Mouse (Mus musculus): ENCODE data around the gene Cdc42bpg. TPM values are rescaled to one million over a fixed set of nuclear protein-coding genes. Genes with fewer than 3 reads are reported as not detected.
"Not testable (repeated sequence)": the region's sequence is repeated elsewhere in the genome, so short reads cannot be mapped to it uniquely, and the experiment has no call there.

Cdc42bpg gene
- total RNA-seq, 2 experiments from 2014 or later = 6.9 to 7.7 TPM

DNA sequence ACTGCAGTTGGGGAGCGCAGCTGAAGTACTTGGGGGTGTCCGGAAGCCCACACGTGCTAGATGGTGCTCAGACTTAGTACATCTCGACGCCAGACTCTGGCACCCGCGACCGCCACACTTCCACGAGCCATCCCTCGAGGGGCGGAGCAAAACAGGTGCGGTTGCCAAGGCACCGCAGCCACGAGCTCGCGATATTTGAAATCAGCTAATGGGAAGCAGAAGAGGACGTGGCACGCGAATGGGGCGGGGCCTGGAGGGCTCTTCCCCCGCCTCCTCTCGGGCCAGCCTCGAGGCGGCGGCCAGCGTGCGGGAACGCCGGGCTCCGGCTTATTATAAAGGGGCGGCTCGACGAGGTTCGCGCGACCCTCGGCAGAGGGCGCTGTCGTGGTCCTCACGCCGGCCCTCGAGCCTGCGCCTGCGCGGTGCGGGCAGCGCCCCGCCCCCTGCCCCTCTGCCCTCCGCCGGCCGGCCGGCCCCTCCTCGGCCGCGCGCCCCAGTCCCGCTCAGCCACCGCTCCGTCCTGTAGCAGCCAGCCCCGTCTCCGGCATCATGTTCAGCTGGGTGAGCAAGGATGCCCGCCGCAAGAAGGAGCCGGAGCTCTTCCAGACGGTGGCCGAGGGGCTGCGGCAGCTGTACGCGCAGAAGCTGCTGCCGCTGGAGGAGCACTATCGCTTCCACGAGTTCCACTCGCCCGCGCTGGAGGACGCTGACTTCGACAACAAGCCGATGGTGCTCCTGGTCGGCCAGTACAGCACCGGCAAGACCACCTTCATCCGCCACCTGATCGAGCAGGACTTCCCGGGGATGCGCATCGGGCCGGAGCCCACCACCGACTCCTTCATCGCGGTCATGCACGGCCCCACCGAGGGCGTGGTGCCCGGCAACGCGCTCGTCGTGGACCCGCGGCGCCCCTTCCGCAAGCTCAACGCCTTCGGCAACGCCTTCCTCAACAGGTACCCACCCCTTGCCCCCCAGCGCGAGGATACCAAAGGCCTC, 29.5 kb upstream of the Cdc42bpg start, which contains the start of gene Ehd1:
Gene Ehd1 (plus strand): TSS at position 300 of the 996 bp plus-strand sequence.
- peak; percentile 96 to 97 for DNase-seq (ENCODE audit: low spot score in 2 of 2)

DNA sequence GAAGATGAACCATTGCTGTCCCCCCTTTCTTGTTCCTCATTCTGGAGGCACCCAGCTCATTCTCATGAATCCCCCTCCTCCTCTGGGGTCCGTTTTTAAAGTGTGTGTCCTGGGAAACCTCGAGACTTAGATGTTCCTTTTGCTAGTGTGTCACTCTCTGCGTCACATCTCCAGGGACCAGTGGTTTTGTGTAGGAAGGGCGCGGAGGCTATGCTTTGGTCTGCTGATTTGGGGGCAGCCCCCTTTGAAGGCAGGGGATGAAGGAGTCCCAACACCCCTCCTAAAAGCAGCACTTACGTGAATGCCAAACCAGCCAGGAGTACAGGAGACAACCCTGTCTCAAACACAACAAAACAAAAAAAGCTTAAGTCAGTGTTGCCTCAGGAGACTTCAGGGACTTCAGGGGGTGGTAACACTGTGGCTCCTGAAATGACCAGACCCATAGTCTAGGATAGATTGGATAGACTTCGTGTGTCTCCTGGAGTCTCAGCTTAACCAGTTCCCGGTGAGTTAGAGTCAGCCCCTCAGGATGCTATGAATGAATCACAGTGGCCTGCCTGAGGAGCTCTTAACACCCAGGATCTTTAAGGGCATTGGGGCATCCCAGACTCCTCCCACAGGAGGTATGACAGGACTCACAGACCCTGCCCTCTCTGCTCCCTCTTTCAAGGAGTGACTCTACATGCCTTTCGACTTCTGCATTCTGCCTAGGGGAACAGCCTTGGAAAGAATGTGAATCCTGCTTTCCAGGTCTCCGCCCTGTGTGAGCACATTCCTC, 28.4 kb upstream of the Cdc42bpg start:
- DNase-seq (ENCODE audit: low spot score in 2 of 2) = peak in 1 of 2 experiments; percentile 73

DNA sequence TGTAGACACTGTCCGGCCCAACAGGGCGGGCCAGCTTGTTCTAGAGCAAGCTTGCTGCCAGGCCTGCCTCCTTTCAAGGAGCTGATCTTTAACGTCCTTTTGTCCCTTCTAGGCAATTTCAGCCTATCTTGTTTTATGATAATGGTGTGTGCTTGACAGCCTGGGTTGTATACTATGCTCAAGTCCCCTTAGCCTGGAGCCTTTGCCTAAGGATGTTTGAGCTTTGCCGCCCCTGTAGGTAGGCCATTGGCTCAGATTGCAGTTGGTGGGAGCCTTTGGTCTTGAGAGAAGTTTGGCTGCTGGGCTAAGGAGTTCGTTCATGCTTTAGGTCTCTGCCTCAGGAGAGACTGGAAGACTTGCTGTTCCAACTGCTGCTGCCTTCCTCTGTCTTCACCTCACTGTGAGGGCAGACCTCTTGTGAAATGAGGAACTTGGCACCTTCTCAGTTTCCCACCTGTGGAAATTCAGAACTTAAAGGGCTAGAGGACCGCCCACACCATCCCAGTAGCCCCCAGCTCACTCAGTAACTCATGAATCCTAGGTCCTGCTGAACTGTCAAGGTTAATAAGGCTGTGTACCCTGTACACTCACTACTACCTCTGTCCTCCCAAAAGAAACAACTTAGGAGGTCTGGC, 27.7 kb upstream of the Cdc42bpg start:
- DNase-seq (ENCODE audit: low spot score in 2 of 2) = no peak

DNA sequence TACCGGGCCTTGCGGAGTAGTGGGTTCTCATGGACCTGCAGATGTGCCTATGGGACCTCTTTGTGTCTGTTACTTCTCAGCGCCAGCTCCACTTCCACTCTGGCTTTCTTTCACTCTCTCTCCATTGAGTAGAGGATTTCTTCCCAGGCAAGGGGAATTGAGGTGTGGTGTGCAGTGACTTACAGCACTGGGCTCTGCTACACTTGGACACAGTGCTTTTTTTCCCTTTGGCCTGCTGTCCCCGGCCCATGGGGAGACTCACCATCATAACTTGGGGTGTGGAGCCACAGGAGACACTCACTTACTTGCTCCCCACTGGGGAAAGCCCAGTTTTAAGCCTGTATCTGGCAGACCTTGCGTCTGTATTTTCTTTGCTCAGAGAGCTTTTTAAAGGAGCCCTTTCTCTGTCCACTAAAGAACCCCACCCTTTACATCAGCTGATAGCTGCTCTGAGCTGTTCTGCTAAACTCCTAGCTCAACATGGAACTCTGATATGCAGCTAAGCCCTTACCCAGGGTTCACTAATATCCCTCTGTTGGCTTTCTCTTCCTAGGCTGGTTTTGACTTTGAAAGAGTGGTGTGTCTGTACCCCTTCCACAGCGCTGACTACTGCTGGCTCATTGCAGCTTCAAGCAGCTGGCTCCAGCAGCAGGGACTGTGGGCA, 26.6 kb upstream of the Cdc42bpg start:
- no peak for DNase-seq (ENCODE audit: low spot score in 2 of 2)

DNA sequence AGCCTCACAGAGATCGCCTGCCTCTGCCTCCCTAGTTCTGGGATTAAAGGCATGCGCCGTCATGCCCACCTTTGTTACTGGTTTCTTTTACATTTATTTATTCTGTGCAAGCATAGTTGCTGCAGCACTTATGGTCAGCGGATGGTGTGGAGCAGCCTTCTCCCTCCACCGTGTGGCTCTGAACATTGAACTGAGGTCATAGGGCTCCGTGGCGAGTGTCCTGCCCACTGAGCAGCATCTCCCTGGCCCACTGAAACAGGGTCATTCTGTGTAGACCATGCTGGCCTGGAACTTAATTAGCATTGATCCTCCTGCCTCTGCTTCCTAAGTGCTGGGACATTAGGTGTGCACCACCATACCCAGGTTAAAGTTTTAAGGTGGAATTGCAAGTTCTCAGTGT, 25.7 kb upstream of the Cdc42bpg start:
- DNase-seq (ENCODE audit: low spot score in 2 of 2) = no peak

DNA sequence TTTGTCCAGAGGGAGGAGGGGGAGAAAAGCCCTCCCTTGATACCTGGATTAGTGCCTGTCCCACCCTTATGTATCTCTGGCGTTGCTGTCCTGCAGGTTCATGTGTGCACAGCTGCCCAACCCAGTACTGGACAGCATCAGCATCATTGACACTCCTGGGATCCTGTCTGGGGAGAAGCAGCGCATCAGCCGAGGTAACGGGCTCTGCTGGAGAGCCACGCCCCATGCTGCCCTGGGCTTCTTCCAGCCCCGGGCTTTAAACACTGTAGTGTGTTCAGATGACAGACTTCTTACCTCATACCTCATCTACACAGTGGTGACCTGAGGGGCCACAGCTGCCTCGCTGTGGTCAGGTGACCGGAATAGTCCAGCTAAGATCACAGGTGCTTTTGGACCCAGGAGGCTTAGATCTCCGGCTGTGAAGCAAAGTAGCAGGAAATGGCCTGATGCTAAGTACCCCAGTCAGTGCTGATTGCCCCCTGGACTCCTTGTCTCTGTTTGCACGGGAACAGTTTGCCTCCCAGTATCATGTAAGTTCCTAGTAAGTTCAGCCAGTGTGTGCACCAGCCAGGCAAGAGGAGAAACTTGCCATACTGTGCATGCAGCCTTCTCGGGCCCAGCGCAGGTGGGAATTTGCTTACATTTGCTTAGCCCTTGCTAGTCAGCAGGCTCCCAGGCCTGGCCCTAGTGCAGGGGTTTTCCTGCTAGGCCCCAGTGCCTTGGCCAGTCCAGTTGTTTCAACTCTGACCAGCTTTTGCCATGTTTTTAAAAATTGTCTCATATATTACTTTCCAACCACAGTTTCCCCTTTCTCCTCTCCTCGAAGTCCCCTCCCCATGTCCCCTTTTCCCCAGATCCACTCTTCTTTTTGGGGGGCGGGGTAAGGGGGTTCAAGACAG, 24.9 kb upstream of the Cdc42bpg start:
- DNase-seq (ENCODE audit: low spot score in 2 of 2) = no peak

DNA sequence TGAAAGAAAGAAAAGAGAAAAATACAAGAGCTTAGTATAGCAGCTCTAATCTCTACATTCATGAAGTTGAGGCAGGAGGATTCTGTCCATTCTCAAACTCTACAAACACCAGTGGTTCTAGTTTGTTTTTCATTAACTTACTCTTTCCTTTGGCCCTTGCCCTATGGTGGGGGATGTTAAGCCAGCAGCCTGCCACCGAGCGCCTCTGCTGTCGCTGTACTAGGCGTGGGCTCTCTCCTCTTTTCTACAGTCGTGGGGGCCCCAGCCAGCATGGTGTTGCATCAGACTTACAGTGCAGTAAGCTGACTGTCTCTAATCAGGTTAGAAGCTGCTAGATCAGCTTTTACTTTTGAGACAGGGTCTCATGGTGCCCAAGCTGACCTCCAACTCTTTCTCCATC, 23.3 kb upstream of the Cdc42bpg start:
- DNase-seq (ENCODE audit: low spot score in 2 of 2) = no peak

DNA sequence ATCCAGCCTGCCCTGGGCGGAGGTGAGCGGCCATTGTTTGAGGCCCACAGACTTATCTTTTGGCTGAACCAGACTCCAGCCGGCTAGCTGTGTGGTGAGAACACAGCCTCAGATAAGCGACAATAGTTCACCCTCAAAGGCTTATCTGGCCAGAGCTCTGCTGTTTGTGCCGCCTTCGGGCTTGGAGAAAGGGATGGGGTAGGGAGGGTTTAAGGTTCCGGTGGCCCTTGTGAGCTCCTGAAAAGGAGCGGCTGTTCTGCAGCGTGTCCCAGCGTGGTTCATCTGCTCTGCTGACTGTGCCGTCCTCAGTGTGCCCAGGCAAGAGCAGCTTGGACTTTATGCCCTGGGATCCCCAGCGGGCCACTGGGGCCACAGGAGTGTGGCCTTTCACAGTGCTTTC, 21.8 kb upstream of the Cdc42bpg start:
- no peak for DNase-seq (ENCODE audit: low spot score in 2 of 2)

DNA sequence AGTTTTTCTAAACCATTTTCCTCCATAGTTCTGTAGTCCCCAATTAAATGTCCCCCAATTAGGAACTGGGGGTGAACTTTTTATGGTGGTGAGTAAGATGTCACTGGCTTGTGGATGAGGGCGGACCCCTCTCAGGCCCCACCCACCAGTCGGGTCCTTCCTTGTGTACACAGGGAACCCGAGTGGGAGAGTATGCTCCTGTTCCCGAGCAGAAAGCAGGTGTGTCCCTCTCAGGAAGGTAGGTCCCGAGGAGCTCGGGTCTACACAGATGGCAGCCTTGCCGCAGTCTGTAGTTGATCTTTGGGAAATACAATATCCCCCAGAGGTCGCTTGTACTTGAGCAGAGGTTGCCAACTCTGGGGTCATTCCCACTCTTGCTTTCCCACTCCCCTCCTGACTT, 21.0 kb upstream of the Cdc42bpg start:
- no peak for DNase-seq (ENCODE audit: low spot score in 2 of 2)

DNA sequence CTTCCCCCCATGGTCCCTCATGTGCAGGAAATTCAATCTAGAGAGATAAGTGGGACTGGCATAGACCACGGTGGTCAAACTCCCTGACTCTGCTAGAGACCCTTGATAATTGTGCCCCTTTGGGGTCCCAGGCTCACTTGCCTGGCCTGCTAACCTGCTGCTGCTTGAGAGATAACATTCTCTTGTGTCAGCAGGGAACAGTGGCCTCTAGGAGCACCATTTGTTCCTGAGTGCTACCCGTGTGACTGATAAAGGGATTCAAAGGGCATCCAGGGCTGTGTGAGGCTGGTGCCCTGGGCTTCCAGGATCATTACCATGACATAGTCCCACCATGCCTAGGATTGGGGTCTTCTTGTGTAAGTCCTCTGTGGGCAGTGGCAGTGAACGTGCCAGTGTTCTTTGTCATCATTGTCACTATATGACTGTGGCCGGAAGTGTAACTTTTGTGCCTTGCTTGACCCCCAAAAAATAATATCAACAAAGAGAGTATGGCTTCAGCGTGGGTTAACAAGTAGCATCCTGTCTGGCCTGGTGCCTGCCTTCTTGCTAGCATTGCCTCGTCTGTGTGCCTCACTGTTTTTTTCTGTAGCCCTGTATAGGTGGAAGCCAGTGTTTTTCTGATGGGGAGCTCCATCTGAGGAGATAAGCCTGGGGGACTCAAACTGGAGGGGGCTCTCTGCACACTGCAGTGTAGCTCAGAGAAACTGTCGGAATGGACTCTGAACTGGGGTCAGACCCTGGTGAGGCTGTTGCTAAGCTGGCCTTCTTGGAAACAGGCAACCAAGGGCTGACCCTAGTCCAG, 20.4 kb upstream of the Cdc42bpg start:
- no peak for DNase-seq (ENCODE audit: low spot score in 2 of 2)

DNA sequence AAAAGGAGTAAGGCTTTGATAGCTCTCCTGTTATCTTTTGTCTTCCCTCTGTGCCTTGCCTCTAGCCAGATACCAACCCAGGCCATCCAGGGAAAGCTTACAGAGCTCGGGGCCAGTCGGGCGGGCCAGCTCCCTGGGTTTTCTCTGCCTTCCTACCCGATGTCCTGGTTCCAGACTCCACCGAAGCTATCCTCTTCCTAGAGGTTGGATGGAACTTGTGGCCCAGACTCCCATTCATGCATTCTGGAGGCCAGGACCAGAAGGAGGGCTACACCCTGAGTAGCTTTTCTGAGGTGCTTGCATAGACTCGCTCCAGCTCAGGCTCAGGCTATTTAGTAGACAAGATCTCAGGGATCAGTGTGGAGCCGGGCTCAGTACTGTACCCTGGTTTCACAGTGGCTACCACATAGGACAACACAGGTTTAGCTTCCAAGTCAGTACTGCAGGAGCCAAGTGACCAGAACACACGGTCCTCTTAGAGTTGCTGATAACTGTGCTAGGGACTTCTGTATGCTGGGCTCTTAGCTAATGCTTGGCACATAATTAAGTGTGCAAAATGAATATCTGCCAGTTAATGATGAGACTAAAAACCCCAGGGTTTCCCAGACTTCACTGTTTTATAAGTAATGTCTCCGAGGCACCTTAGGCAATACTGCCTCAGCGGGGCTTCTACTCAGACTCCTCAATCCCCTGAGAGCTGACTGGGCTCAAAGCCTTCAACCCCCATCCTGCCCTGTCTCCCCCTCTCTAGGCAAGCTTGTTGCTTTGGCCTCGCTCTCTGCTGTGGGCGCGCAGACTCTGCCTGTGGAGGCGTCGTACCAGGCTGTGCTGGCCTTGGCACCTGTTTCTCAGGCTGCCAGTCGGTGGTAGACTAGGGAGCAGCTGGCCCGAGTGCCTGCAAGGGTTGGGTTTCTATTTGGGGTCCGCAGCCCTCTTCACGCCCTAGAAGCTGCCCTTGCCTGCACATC, 19.5 kb upstream of the Cdc42bpg start:
- DNase-seq (ENCODE audit: low spot score in 2 of 2) = no peak

DNA sequence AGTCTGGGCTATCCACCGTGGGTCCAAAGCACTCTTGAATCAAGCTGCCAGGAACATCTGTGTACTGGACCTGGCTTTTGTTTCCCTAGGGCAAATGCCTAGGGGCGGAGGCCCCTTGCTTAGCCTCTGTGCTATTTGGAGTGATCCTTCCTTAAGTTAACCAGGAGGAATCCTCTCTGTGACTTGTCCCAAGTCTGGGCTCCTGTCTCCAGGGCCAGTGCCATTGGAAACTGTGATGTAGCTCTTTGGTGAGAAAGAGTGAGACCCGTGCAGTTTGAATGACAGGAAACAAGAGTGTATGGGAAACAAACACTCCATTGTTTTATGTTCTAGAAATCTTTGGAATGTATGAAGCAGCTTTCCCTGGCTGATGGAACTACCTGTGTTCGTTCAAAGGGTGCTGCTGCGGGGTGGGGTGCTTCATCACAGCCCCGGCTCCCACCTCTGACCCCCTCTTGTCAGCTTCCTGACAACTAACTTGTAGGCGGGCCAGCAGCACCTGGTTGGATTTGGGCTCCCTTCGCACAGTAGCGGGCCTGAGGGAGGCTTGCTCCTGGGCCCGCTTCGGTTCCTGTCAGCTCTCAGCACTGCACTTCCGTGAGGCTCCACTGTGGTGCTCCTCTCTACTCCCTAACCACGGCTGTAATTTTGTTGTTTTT, 17.9 kb upstream of the Cdc42bpg start:
- DNase-seq (ENCODE audit: low spot score in 2 of 2) = no peak

DNA sequence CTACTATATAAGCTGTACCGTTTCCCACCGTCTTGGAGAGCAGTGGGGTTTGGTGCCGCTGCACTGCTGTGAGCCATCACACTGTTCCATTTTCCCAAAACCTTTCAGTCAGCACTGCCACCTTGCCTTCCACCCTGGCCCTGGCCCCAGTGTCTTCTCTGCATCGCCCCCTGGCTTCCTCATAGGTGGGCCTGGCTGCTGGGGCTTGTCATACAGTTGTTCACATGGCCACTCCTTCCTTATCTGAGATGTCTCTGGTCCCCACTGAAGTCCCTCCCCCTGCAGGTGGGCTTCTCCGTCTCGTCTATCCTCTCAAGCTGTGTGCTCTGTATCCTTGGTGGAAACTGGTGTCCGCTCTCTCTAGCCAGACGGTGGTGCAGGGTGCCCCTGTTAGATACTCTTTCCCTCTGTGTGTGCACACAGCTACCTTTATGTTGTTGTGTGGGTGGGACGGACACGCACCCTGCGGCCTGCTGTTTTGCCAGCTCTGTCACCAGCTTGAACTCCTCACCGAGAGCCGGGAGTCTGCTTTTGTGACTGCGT, 16.5 kb upstream of the Cdc42bpg start:
- DNase-seq (ENCODE audit: low spot score in 2 of 2) = no peak

DNA sequence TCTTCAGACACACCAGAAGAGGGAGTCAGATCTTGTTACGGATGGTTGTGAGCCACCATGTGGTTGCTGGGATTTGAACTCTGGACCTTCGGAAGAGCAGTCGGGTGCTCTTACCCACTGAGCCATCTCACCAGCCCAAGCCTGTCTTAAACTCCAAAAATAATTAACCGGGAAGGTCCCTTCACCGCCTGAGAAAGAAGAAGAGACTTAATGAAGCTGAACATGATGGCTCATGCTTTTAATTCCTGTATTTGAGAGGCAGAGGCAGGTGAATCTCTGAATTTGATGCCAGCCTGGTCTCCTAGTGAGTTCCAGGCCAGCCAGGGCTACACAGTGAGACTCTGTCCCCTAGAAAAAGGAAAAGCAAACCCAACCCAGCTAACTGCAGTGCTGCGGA, 15.5 kb upstream of the Cdc42bpg start:
- DNase-seq (ENCODE audit: low spot score in 2 of 2) = not testable (repeated sequence)

DNA sequence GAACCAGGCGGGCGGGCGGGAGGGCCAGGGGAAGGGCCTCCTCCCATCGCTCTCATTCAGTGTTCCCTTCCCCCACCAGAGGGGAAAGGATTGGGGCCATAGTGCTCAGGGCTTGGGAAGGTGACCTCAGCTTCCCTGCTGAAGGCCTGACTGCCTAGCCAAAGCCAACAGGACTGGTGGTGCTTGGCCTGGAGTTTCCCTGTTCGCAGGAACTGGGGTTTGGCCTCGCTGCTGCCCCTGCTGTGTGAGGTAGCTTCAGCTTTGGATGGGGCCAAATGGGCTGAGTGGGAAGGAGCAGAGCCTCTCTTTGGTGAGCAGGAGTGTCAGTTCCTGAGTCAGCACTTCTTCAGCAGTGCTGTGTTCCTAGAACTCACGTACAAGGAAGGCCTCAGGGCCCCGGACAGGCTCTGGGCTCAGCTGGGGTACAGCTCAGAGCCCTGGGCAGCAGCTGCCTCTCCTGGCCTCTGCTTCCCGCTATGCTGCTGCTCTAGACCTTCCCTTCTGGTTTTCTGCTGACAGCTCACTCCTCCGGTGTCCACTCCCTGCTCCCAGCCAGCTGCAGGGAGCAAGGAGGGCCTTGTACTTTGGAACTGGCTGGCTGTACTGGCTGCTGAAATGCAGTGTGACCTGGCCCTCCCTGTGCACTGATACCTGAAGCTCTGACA, 15.0 kb upstream of the Cdc42bpg start:
- no peak for DNase-seq (ENCODE audit: low spot score in 2 of 2)

DNA sequence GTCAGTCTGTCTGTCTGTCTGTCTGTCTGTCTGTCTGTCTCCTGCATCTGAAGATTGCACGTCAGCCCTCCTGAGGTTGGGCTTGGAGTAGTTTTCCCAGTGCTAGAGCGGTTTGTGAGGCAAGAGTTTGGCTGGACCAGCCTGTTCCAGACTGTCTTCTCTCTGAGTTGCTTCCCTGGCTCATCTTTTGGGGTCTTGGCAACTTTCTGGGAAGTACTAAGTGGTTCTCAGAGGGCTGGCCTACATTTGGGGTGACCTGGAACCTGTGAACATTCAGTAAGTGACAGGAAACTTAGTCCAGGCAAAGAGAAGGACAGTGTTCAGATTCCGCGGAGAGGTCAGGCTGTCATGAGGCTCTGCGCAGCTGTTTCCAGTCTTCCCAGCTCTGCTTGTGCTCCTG, 14.0 kb upstream of the Cdc42bpg start:
- no peak for DNase-seq (ENCODE audit: low spot score in 2 of 2)

DNA sequence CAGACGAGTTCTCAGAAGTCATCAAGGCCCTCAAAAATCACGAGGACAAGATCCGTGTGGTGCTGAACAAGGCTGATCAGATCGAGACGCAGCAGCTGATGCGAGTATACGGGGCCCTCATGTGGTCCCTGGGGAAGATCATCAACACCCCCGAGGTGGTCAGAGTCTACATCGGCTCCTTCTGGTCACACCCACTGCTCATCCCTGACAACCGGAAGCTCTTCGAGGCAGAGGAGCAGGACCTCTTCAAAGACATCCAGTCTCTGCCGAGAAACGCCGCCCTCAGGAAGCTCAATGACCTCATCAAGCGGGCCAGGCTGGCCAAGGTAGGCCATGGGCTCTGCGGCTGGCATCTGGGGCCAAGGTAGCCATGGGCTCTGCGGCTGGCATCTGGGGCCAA, 12.0 kb upstream of the Cdc42bpg start:
- no peak for DNase-seq (ENCODE audit: low spot score in 2 of 2)

Measured in gastrocnemius, postnatal 4 days (tissue).